Mouse (Mus musculus): ENCODE results near the gene Ppp3ca. TPM values are rescaled to one million over a fixed set of nuclear protein-coding genes. Genes with fewer than 3 reads are reported as not detected.

Gene Ppp3ca
- polyA plus RNA-seq, 2 experiments, result 31.5 to 74.8 TPM

GRCm38 (mm10) chr3:136982021-136982420 is 312.1 kb downstream of the Ppp3ca start:
- 77% methylated on average over 11 of the region's 11 CpGs for WGBS
- H3K27ac ChIP-seq (replicated peaks; ENCODE audit: low read depth, low read length), result no peak overlapping the region

GRCm38 (mm10) chr3:136986096-136986881 is 316.4 kb downstream of the Ppp3ca start:
- Histone ChIP-seq H3K27me3 (ENCODE audit: control insufficient read depth, insufficient read depth, low read length) (no peaks in the 10 kb centered on the region), H3K4me2 (replicated peaks; ENCODE audit: low read depth, low read length, severe bottlenecking) (no peak overlapping the region), H3K36me3 (ENCODE audit: control insufficient read depth, insufficient read depth, low read length) (no peaks in the 10 kb centered on the region), H3K4me1 (ENCODE audit: control insufficient read depth, insufficient read depth, low read length) (no peaks in the 10 kb centered on the region), H3K9me3 (ENCODE audit: control insufficient read depth, low read length) (no peaks in the 10 kb centered on the region), H3K9ac (ENCODE audit: low read depth, low read length, severe bottlenecking) (no peak overlapping the region), H3K27ac (replicated peaks; ENCODE audit: low read depth, low read length) (no peak overlapping the region), H3K4me3 (replicated peaks; ENCODE audit: low read length) (no peak overlapping the region)
- no peak for TF ChIP-seq POLR2A (IDR thresholded peaks at IDR 0.05; ENCODE audit: borderline replicate concordance, extremely low read depth, insufficient read depth, insufficient read length)
- WGBS, result 76% methylated on average over 3 of the region's 3 CpGs
- no peak for ATAC-seq (ENCODE audit: low FRiP score, low read depth)
- no peak for DNase-seq (ENCODE audit: low spot score)

More at GRCm38 (mm10) chr3:136982021-136982420, 312.1 kb downstream of the Ppp3ca start:
- ATAC-seq (ENCODE audit: low FRiP score, low read depth) (no peak), DNase-seq (ENCODE audit: low spot score) (no peak)
- Histone ChIP-seq H3K36me3 (ENCODE audit: control insufficient read depth, insufficient read depth, low read length) (no peaks in the 10 kb centered on the region), H3K4me1 (ENCODE audit: control insufficient read depth, insufficient read depth, low read length) (0 out of 2 replicates have a peak, but pooled peaks cover 3% of the 10 kb centered on the region), H3K9me3 (ENCODE audit: control insufficient read depth, low read length) (no peaks in the 10 kb centered on the region), H3K4me3 (replicated peaks; ENCODE audit: low read length) (no peak overlapping the region), H3K9ac (ENCODE audit: low read depth, low read length, severe bottlenecking) (no peak overlapping the region), H3K4me2 (replicated peaks; ENCODE audit: low read depth, low read length, severe bottlenecking) (no peak overlapping the region), H3K27me3 (ENCODE audit: control insufficient read depth, insufficient read depth, low read length) (no peaks in the 10 kb centered on the region)
- TF ChIP-seq POLR2A (IDR thresholded peaks at IDR 0.05; ENCODE audit: borderline replicate concordance, extremely low read depth, insufficient read depth, insufficient read length), result no peak

Small RNAs within 50 kb of the gene (microRNA-seq; reads per million reads assigned to microRNA genes)
- gene Gm44327, result not detected

All from limb, embryonic 14.5 days (tissue).